ENCODE assay signal across 12 mouse cellular contexts in the genomic region with DNA sequence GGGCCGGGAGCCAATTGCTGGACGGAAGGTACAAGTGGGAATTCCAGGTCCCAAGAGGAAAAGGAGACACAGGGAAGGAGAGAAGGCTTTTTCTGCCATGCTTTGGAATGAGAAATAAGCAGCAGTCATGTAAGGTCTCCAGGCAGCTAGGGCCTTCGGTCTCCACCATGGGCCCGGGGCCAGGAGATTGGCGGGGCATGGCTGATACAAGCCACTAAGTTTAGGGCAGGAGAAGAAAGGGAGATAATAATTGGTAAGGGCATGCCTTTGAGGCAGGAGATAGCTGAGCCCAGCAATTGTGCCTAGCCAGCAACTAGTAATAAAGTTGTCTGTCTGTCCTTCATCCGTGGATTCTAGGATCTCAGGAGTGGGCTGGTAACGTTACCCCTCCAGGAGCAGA. TPM values are rescaled to one million over a fixed set of nuclear protein-coding genes. Genes with fewer than 3 reads are reported as not detected.
"Had no signal": no experiment of that assay in that cellular context is flagged by ENCODE, and none has a peak within 500 bp of the region (broad histone marks: within the 10 kb centered on the region; RNA-seq: fewer than 3 reads in every experiment).

No protein-coding gene starts in this region.

- DNase-seq: kidney, adult 9 months; kidney, postnatal 14 days; kidney, postnatal 4 days; liver, embryonic 13.5 days; lung, adult 2 months; lung, postnatal 14 days; lung, postnatal 4 days; midbrain, embryonic 14.5 days; thymus, adult 18-20 months; thymus, postnatal 36 days had no signal

RNA-seq across cellular contexts. Expression of a gene that starts 30.5 kb away (rescaled TPM):
- total RNA-seq: layer of hippocampus, adult 18-20 months; layer of hippocampus, postnatal 14 days had no signal
